Mouse (Mus musculus) erythroblast, adult 5-6 weeks (primary cell): ENCODE results near the gene Ssh1. TPM values are rescaled to one million over a fixed set of nuclear protein-coding genes. Genes with fewer than 3 reads are reported as not detected.
A peak's percentile ranks its signal among the peaks of the same experiment; 100 is the strongest.

Experiments
- ATAC-seq: replicated peaks from 2 replicates; pipeline ENCODE4 v1.8.0; 2016; ENCODE audit warnings: moderate number of reproducible peaks, mild to moderate bottlenecking, moderate TSS enrichment, inconsistent platforms; ENCODE audit not compliant: poor library complexity, low FRiP score, severe bottlenecking
- total RNA-seq, 2 experiments: library from RNA; stranded (forward) in 1 of 2; stranded (reverse) in 1 of 2; fragments of 150-400 nt in 1 of 2; fragments of 200-764, 138-1000 nt in 1 of 2; gene quantifications; 2 replicates each; pipeline versions ENCODE4 v1.2.3 to v1.2.4; 2015 to 2017; ENCODE audit warnings: low replicate concordance in 2 of 2

Ssh1 gene
- total RNA-seq, 2 experiments from 2014 or later, result 55.9 to 60.6 TPM

DNA sequence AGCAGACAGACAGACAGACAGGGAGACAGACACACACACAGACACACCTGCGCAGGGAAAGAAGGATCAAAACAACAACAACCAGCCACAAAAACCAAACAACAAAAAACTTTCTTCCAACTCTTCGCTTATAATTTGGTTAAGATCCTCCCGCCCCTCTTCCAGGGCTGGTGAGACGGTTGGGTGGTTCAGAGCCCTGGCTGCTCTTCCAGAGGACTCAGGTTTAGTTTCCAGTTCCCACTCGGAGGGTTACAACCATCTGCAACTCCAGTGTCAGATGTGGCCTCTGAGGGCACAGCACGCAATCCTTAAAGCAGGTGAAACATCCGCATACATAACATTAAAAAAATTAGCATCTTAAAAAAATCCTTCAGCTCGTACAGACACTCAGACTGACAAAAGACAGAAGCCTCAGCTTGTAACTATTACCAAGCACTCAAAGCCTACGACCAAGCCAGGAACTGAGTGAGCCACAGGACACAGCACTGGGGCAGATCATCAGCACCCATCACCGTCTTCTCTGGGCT is 22.2 kb downstream of the Ssh1 start:
- no peak for ATAC-seq

DNA sequence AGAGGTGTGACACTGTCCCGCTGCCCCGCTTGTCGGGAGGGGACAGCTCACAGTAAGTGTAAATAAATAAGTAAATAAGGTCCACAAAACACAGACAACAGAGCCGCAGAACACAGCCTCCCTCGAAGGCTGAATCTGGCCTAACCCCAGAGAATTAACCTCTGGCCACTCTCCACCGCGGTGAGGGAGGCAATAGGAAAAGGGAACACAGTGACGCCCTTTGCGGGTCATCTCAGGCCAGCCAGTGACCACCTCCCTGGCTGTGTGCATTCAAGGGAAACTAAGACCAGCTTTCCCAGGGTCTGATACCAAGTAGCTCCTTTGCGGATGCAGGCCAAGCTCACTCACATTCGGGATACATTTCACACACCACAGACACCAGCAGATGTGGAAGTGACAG is 25.3 kb downstream of the Ssh1 start:
- ATAC-seq, result no peak

DNA sequence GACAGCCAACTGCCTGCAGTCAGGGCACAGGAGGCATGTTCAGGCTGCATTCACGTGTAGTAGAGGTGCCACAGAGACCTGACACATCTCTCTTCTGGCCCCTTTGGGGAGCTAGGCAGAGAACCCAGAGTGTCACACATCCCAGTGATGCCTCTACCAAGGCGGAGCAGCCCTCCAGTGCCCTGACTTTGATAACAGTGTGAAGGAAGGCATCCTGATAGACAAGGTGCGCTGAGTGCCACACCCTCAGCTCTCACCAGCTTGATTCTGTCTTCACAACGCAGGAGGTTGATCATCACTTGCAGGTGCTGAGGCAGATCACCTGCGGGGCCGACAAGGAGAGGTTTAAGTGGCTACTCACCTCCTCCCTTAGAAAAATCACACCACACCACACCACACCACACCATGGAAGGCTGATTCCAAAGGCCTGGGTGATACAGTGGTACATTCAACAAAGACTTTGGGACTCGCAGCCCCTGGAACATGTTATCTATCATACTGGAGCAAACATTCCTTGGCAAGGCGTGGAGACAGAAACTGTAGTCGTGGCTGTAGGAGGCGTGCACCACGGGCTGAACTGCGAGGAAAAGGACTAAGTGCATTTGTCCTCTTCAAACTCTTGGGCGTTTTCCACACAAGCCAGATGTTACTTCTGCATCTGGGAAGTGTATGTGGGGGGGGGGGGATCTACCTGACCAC is 27.1 kb downstream of the Ssh1 start:
- ATAC-seq, result 0 out of 2 replicates have a peak, but pooled peaks have one; percentile 17

DNA sequence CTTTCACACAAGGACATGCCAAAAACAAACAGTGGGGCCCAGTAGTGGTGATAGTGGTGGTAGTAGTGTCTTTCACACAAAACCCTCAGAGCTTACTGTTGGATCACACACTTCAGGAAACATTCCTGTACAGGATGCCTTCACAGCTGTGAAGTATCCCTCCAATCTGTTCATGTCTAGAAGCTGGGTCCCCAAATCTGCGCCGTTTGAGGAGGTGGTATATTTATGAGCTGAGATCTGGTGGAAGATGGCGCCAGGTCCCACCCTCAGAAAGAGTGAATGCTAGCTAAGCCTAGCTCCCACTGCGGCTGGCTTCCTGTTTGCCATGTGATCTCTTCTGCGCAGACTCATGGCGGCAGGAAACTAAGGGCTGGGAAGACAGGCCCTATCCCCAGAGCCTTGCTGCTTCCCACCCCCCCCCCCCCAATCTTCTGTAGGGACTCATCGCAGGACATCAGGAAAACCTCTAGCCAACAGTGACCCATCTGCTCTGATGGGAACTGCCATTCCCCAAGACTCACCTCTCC is 28.0 kb downstream of the Ssh1 start:
- ATAC-seq, result no peak

DNA sequence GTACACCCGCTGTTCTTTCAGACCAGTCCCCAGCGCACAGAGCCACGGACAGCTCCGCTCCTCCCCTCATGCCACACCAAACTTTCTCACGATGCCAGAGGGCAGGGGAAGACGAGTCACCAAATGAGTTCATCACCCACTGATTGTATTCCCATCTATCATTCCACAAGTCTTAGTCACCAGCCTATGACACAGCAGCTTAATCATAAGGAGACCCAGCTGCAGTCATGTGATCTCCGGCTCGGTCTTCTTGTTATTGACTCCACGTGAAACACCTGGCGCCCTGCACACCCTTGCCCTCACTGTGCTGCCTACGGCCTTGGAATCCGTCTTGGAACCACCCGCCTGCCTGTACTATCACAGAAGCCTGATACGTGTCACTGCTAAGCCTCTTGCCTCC is 28.7 kb downstream of the Ssh1 start:
- ATAC-seq, result no peak

DNA sequence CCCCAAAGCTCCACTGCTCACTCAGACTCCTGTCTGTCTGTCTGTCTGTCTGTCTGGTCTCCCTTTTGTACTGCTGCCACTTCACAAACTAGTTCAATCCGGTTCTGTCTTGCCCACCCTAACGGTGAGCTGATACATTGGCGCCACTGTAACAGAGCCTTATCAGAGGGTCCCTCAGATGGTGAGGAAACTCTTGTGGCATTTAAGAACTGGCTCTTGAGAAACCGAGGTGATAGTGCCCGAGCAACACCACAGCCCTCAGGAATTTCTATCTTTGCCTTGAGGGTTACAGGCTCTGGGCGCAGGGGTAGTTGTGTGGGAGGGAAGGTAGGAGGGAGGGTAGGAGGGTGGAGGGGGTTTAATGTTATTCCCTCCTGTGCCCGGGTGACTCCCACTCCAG is 31.9 kb downstream of the Ssh1 start:
- ATAC-seq, result no peak

DNA sequence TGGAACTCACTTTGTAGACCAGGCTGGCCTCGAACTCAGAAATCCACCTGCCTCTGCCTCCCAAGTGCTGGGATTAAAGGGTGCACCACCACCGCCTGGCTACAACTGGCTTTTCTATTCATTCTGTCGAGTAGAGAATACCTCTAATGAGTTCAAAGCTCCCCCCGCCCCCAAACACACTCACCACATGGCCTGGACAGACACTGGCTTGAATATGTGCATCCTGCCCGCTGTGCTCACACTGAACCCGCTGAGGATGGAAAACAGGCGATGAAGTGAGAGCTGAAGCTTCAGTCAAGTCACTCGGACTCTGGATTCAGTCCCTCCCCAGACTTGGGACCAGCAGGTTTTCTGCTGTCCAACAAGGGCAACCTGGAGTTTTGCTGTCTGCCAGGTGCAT is 33.3 kb downstream of the Ssh1 start:
- no peak for ATAC-seq

DNA sequence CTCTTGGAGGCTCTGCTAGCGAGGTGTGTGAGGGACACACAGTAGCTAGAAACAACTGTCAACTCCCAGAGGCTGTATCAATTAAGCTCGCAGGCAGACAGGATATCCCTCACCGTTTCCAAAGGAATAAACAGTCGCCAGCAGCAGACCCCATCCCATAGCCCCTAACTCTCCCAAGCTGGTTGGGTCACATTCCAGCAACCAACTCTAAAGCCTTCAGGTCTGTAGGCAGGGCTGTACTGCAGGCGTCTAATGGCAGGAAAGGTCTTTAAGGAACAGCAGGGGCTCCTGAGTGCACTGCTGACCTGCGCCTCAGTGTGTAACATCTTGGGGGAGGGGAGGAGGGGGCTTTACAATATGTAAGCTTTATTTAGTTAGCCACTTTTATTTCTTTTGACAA is 34.7 kb downstream of the Ssh1 start:
- no peak for ATAC-seq

DNA sequence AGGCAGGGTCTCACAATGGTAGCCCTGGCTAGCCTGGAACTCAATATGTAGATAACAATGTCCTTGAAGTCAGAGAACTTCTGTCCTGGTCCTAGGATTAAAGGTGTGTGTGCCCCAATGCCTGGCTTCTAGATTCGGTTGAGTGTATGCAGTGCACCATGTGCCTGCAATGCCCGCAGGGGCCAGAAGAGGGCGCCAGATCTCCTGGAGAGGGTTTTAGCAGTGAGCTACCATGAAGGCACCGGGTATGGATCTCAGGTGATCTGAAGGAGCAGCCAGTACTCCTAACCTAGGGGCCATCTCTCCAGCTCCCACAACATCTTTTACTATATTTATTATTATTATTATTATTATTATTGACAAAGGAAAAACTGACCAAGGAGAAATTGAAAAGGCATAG is 37.2 kb downstream of the Ssh1 start:
- ATAC-seq, result peak; percentile 54

DNA sequence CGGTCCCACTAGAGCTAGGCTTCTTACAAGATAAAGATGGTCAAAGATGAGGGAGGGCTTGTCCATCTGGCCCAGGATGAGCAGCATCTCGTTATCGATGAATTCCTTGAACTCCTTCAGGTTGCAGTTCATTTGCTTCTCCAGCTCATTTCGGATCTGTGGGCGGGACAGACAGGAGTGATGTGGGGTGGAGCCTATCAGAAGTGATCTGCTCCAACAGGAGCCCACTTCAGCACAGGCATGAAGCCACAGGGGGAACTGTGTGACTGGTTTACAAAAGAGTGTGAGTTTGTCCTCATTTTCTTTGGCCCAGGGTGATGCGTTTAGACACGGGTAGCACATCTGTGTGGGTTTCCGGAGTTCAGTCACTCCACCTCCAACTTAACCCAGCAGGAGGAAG is 38.0 kb downstream of the Ssh1 start:
- no peak for ATAC-seq

DNA sequence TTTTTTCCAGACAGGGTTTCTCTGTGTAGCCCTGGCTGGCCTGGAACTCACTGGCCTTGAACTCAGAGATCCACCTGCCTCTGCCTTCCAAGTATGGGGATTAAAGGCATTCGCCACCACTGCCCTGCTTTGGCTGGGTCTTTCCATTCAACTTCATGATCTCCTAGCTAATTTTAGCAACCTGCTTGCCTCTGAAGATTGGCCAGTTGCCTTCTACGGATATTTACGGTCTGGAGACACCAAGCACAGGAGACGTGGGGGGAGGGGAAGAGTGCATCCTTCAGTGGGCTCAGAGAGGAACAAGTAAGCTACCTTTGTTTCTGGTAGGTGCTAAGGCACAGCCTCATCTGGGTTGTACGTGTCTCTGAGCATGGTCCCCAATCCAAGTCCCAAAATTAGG is 38.4 kb downstream of the Ssh1 start:
- ATAC-seq, result no peak

DNA sequence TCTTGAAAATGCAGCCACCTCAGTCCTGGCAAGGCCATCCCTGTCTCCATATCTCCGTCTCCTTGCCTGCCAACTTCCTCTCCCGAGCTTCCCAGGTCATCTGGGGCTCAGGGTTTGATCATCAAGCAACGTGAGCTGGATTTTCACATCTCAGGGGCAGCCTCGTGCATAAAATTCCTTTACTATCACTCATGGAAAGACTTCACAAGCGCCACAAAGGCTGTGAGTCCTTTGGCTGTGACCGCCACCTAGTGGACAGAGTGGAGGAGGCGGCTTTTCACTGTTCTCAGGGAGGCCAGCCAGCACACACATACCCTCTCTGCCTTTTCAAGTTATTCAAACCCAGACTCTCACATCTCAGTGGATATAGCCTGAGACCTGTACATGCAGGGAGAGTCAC is 39.3 kb downstream of the Ssh1 start:
- ATAC-seq, result peak; percentile 69; the same call in 1 of the 2 replicates

DNA sequence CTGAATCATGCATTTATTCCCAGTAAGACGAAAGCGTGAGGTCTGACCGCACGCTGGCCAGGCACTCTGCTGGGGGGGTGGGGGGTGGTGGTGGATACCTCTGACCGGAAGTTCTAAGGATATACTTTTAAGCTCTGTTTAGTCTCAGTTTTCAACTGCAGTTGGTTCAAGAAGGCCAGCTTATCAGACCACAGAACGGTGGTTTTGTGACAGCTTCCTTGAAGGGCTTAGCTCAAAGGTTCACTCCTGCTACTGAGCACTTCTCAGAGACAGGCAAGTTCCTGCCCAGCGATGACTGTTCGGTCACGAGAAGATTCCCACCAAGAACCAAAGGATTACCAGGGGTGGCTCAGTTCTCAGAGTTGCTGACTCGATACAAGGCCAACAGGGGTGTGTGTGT is 41.2 kb downstream of the Ssh1 start:
- ATAC-seq, result no peak

DNA sequence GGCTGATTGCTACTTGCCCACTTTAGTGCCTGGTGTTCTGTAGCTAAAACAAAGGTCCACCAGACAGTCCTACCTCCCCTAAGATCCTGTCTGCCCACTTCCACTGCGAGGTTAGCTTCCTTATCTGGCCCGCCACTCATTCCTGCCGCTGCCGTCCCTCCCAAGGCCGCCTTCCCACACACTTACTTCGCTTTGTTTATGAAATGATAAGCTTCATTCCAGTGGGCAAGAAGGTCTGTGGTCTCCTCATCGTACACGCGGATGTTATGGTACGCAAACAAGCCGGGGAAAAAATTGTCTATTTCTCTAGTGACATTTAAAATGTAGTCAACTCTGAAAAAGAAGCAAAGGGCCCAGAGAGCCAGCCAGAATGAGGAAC is 42.0 kb downstream of the Ssh1 start:
- peak; percentile 68 for ATAC-seq

DNA sequence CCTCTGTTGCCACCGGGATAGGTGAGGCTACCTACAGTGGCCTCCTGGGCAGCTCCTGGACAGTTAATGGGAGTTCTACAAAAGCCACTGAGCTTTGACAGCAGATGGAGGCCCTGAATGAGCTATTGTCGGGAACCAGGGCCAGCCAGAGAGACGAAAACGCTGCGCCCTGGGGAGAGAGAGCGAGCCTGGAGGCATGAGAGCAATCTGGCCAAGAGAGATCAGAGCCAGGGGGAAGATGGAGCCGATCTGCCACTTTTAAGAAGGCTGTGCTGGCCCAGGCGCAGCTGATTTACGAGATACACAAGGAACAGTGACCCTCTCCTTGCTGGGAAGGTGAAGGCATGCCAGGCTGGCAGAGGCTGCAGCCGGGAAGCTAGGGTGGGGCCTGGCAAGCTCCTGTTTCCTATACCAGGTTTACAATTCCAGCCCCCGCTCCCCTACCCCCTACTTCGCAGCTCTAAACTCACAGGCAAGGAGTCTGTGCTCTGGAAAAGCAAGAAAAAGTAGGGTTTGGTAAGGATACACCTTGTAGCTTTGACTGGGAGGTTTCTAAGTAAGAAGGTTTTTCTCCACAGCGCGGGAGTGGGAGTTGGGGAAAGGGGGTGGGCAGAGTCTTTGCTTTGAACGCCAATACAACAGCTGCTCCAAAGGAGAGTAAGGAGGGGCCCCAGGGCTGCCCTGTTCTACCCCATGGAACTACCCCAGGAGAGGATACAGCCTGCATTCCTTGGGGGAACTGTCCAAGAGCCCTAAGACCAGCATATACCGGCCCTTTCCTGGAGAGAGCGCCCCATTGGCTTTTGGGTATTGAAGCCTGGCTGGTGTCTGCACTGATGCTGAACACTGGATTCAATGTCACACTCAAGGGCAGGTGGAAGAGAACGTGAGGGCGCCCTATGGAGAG is 42.7 kb downstream of the Ssh1 start:
- no peak for ATAC-seq

DNA sequence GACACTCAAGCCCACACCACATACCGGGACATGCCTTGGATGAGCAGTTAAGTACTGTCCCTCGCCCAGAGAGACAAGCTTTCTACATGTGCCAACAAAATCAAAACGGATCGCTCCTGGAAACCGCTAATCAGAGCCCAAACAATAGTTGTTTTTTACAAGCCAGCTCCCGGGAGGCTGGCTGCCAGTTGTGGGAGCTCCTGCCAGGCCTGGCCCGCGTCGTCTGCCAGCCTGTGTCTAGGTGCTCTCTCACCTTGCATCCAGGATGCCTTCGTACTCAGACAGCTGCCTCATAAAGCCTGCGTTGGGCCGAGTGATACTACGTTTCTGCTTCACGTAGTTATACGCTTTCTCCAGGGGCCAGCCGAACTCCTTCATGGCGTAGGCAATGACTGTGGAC is 43.6 kb downstream of the Ssh1 start:
- ATAC-seq, result no peak

DNA sequence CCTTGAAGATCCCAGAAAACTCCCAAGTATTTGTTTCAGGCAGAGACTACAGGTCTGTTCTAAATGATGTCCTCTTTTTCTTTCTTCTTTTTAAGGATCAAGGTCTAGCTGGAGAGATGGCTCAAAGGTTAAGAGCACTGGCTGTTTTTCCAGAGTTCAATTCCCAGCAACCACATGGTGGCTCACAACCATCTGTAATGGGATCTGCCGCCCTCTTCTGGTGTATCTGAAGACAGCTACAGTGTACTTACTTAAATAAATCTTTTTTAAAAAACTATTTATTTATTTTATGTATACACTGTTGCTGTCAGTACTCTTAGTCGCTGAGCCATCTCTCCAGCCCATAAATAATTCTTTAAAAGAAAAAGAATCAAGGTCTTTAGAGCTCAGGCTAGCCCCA is 46.4 kb downstream of the Ssh1 start:
- ATAC-seq, result no peak

DNA sequence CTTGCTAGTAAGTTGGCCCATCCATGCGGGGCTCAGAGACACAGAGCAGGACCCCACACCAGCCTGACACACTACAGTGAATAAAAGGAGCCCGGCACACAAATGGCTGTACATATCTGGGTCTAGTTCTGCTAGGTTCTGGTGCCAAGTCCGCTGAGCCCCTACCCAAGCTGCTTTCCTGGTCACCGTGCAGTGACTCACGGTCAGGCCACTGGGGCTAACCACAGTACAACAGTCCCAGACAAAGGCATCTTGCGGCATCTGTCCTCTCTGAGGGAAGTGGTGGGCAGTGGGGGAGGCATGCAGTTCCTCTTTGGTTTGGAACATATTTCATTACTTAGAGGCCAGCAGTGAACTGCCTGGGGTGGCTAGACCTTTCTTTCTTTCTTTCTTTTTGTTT is 48.6 kb downstream of the Ssh1 start:
- ATAC-seq, result no peak

DNA sequence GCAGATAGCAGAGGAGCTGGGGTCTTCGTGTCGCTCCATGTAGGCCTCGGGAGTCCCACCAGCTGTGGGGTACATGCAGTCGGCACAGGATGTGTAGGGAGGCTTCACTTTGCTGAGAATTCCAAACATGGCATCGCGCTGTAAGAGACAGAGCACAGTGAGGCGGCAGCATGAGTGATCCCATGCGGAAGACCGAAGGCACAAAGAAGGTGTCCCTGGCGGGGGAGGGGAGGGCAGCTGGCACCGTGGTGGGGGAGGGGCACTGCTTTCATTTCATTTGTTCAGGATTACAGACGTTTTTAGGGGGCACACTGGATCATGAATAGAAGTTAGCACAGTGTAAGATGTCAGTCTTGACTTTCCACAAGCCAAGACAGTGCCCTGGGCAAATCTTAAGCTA is 50.4 kb downstream of the Ssh1 start:
- ATAC-seq, result no peak

DNA sequence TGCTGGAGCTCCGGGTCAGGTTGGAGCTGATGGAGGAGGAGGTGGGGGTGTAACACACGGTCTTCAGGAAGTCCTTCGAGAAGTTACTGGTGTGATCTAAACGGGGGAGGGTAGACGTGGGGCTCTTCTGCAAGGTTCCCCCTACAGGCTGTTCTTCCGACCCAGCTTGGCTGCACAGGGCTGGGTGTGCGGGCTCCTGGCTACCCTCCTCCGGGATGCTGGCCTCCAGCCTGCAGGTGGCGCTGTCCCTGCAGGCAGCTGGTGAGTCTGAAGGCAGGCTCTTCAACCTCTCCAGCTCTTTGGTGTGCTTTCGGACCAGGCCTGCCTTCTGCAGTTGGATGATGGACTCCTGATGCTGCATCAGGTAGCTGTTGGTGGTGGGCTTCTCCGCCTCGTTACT is 51.1 kb downstream of the Ssh1 start:
- peak; percentile 49 for ATAC-seq
